Mouse (Mus musculus) granulocyte monocyte progenitor cell, adult 5-6 weeks (primary cell): ENCODE results near the gene Lefty1. TPM values are rescaled to one million over a fixed set of nuclear protein-coding genes. Genes with fewer than 3 reads are reported as not detected.

Experiments
- ATAC-seq: replicated peaks from 2 replicates; pipeline ENCODE4 v1.8.0; 2016; ENCODE audit warnings: mild to moderate bottlenecking, moderate TSS enrichment, inconsistent platforms; ENCODE audit not compliant: poor library complexity, severe bottlenecking
- total RNA-seq, 2 experiments: library from RNA; stranded (forward) in 1 of 2; stranded (reverse) in 1 of 2; fragments of 200-712, 200-1000 nt in 1 of 2; fragments of >200 nt in 1 of 2; fragmentation: Nextera tagmentation in 1 of 2; gene quantifications; 2 replicates each; pipeline ENCODE4 v1.2.3; 2014 to 2017

Gene Lefty1
- total RNA-seq (2014; fragmentation: Nextera tagmentation): 1.5 TPM in 1 of 2 replicates, not detected in the other
- total RNA-seq (2017): 0.47 TPM in 1 of 2 replicates, not detected in the other

DNA sequence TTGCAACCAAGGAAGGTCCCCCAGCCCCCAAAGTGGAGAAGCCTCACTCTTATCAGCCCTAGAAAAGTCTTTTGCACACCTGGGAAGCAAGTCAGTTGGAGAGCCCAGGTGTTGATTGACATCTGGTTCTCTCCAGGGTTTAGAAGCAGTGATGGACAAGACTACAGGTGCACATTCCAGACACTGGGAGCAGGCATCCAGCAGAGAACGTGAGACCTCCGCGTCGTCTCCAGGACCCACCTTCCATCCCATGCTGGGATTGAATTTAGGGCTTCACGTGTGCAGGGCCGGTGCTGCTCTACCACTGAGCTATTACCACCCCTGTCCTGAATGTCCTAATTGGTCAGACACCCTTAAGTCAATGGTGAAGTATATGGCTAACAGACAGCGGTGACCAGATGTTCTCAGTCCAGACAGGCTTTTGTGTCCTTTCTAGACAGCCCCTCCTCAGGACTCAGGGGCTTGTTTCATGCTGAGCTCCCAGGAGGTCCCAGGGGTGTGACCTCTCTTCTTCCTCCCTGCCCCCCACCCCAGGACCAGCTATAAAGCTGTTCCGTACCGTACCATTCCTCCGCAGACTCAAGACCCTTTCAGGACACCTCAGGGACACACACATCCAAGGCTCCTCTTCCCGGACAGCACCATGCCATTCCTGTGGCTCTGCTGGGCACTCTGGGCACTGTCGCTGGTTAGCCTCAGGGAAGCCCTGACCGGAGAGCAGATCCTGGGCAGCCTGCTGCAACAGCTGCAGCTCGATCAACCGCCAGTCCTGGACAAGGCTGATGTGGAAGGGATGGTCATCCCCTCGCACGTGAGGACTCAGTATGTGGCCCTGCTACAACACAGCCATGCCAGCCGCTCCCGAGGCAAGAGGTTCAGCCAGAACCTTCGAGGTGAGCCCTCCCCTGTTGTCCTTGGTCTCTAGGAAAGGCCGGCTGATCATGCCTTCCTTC, at the start of gene Lefty1:
Lefty1 (plus strand) TSS at position 556 of the 953 bp plus-strand sequence.
- ATAC-seq: no peak

DNA sequence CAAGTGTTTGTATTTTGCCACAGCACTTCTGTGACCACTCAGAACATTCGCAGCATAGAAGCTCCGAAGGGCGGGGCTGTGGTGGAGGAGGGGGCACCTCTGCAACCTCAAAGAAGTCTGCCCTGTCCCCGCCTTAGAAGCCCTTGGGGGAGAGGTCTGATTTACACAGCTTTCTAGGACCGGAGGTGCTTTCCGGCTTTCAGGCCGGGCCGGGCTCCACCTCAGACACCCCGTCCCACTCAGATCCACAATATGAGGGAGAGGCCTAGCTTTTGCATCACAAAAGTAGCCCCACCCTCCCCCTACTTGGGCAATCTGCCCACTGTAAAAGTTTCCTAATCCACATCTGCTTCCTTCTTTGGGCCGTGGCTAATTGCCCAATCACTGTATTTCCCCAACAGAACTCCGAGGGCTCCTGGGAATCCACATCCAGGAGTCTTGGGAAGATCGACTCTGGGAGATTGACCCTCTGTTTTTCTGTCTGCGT, 46.2 kb upstream of the Lefty1 start:
- ATAC-seq: peak; percentile 68

- ATAC-seq: no peak
Measured at GRCm38 (mm10) chr1:180889172-180889571, 45.6 kb upstream of the Lefty1 start.

DNA sequence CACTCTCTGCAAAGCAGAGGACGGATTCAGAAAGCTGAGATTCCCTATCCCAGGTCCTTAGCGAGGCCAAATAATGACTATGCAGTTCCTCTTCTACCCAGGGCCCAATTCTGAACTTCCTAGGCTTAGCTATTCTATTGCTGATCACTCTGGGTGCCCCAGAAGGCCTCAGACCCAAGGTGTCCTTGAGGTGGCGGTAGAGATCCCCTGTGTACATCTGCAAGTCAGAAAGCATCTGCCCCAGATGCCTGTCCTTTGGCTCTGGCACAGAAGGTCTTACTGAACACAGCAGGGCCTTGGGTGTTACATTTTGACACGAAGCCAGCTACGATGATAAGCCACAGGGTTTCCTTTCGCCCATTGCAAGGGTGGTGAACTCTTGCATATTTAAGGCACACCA, 45.0 kb upstream of the Lefty1 start:
- ATAC-seq: peak; percentile 52

GRCm38 (mm10) chr1:180892808-180893207, 42.0 kb upstream of the Lefty1 start, which contains the start of gene Lefty2:
Gene Lefty2, plus strand, starts transcription at chr1:180893108.
- ATAC-seq: no peak

DNA sequence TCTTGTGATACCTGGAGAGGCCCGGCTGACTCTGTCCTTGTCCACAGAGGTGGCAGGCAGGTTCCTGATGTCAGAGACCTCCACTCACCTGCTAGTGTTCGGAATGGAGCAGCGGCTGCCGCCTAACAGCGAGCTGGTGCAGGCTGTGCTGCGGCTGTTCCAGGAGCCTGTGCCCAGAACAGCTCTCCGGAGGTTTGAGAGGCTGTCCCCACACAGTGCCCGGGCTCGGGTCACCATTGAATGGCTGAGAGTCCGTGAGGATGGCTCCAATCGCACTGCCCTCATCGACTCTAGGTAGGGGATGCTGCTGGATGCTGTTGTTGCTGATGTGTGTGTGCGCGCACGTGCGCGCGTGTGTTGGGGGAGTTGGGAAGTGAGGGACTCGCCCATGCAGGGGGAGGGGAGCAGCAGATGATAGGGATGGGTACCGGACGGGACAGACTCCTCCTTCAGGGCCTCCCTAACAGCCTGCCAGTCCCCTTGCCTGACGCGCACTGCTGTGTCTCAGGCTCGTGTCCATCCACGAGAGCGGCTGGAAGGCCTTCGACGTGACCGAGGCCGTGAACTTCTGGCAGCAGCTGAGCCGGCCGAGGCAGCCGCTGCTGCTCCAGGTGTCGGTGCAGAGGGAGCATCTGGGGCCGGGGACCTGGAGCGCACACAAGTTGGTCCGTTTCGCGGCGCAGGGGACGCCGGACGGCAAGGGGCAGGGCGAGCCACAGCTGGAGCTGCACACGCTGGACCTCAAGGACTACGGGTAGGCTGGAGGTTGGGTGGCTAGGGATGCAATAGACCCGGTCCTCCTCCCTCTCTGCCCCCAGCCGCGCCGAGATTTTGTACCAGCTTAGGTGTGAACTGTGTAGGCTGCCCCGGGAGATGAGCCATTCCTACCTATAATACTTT, 40.5 kb upstream of the Lefty1 start:
- ATAC-seq: peak; percentile 6

DNA sequence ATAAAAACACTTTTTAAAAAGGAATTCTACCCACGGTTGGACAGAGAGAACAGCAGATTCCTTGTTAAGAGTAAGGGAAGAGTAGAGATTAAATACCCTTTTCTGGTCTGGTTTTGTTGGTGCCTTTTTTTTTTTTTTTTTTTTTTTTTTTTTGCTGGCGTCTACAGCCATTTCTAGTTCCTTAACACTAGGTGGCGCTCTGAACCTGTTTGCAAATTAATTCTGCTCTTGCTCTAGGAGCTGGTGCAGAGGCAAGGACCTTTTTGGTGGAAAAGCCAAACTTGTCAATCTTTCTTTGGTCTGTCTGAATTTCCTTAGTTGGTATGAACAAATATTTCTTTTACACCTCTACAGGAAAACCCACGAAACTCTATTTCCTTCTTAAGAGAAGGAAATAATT, 33.7 kb upstream of the Lefty1 start:
- ATAC-seq: no peak

DNA sequence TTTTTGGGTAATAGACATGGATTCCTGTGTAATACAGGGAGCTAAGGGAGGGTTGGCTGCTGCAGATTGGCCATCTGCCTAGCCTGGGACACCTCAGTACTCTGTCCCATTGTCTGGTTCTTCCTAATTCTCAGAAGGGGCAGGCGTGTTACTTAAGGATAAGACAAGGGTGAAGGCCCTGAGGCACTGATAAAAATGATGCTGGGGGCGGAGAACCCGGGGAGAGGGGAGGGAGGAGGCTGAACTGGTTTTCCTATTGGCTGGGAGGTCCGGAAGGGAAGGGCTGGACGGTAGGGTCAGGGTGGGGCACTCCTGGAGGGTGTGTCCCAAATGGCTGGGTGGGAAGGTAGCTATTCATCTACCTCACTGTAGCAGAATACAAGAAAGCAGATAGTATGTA, 31.9 kb upstream of the Lefty1 start:
- ATAC-seq: 0 out of 2 replicates have a peak, but pooled peaks have one; percentile 25

DNA sequence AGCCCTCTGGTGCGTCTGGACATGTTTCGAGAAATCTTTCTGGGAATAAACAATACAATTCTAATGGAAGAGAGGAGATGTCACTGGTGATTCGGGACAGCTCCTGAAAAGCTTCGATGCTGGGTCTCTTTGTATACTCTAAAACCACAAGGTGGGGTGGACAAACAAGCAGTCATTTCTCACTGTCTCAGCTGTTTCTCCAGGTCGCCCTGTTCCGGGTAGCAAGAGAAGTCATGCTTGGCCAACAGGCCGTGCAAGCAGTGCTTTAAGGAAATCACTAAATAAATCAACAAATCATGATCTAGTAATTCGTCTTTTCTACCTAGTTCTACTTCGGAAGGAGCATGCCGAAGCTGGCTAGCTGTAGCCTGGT, 31.2 kb upstream of the Lefty1 start:
- no peak for ATAC-seq

DNA sequence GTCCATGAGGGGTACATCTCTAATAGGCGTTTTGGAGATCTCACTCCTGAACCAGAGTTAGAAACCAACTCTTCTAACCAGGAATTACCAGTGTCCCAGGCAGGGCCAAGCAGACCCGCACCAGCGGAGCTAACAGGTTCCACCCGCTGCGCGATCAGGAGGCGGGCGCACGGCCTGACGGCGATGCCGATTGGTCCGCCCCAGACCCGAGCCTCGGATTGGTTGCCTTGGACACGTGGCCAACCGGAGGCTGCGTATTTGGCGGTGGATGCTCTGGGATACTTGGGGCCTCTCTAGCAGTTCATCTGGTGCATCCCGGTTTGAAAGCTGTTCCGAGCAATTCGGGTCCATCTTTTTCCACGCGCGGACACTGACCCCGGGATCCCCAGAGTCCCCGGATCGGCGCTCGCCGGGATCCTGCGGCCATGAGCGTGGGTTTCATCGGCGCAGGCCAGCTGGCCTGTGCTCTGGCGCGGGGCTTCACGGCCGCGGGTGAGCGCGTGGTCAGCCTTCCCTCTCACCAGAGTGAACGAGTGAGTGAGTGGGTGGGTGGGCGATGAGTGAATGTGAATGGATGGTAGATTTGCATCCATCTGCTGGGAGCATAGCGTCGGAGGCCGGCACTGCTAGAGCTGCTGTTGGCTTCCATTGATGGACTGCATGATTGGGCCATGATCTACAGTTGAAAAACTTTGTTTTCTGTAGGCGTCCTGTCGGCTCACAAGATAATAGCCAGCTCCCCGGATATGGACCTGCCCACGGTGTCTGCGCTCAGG, 30.6 kb upstream of the Lefty1 start, which contains the start of gene Pycr2:
Pycr2 (plus strand) TSS at position 255 of the 776 bp plus-strand sequence.
- ATAC-seq: peak; percentile 91

GRCm38 (mm10) chr1:180904815-180905080, 30.1 kb upstream of the Lefty1 start:
- peak; percentile 65 for ATAC-seq

- ATAC-seq: no peak
Measured at GRCm38 (mm10) chr1:180905307-180905706, 29.5 kb upstream of the Lefty1 start.

DNA sequence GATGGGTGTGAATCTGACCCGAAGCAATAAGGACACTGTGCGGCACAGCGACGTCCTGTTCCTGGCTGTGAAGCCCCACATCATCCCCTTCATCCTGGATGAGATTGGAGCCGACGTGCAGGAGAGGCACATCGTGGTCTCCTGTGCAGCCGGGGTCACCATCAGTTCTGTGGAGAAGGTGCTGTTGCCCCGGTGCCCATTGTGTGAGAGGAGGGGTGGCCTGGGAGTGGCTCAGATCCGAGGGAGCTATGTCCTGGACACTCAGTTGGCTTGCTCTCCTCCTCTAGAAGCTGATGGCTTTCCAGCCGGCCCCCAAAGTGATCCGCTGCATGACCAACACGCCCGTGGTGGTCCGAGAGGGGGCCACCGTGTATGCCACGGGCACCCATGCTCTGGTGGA, 28.9 kb upstream of the Lefty1 start:
- ATAC-seq: no peak

DNA sequence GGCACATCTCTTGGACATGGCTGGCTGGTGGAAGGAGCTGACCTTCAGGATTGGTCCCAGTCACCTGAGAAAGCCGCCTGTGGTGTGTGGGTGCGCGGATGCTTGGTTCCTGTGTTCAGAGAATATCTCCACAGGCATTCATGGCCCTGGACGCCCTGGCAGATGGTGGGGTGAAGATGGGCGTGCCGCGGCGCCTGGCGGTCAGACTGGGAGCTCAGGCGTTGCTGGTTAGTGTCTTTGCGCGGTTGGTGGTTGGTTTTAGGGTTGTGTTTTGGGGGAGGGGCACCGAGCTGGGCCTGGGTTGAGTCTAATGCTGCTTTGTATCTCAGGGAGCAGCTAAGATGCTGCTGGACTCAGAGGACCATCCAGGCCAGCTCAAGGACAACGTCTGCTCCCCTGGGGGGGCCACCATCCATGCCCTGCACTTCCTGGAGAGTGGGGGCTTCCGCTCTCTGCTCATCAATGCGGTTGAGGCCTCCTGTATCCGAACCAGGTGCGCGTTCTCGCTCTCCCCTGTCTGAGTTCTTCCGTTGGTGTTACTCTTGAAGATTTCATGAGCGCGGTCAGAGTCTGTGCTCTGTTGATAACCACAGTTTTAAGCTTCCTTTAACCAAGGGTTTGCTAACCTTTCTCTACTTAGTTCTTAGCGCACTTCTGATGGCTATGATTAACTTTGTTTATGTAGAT, 28.2 kb upstream of the Lefty1 start:
- no peak for ATAC-seq

- ATAC-seq: 0 out of 2 replicates have a peak, but pooled peaks have one; percentile 18
Measured at GRCm38 (mm10) chr1:180911138-180911537, 23.7 kb upstream of the Lefty1 start.

- peak; percentile 70 for ATAC-seq
Measured at GRCm38 (mm10) chr1:180911653-180912287, 23.1 kb upstream of the Lefty1 start.

GRCm38 (mm10) chr1:180912792-180913191, 22.0 kb upstream of the Lefty1 start:
- peak; percentile 36 for ATAC-seq

DNA sequence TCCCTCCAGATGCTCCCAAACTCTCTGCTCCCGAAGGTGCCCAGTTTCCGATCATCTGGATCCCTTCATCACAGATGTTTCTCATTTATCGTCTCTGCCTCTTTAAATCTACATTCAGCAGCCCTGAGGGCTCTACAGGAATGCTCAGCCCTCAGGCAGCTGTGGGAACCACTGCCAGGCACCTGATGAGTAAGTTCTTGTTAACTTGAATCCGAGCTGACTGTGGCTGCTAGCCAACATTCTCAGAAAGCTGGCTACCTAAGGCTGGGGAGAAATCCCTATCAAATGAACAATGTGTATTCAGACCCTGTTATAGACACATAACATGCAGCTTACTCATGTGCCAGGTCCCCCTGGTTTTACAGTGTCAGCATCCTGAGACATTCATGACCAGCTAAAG, 21.0 kb upstream of the Lefty1 start:
- no peak for ATAC-seq

- ATAC-seq: no peak
Measured at GRCm38 (mm10) chr1:180916425-180916824, 18.4 kb upstream of the Lefty1 start.
